Mouse (Mus musculus) kidney, adult 2 months (tissue): ENCODE measurements around the gene Exosc5.

Experiments
- CTCF ChIP-seq: fragments of 200-500 bp; conservative IDR thresholded peaks from 2 replicates; pipeline ENCODE4 v1.5.1; 2011; ENCODE audit warnings: low read depth, mild to moderate bottlenecking, control low read depth, low read length, moderate library complexity, mixed read lengths; ENCODE audit not compliant: insufficient read depth, insufficient read length
- POLR2A ChIP-seq: fragments of 200-500 bp; IDR thresholded peaks from one replicate; pipeline ENCODE4 v1.6.1; 2011; ENCODE audit warnings: low read depth, low read length, control low read depth

DNA sequence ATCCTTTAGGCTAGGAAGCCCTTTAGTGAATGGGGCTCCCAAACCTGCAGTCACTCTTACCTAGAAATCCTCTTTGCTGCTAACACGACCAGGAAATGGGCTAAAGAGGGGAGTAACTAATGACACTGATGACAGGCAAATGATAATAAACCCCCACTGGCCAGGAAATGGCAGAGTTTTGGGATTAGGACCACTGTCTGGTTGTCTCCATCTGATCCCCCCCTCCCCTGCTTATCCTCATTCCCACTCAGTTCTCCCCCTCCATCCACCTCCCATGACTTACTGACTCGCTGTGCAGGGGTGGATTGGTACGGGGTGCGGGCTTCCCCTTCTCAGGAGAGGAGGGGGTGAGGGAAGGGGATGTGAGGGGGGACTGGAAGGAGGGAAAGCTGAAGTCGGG lies 31.1 kb downstream of the Exosc5 start:
- TF ChIP-seq CTCF (no peak), POLR2A (no peak)
